Mouse (Mus musculus) ES-Bruce4 (cell line): ENCODE data around the gene Slc39a11.

Experiments used
- CTCF ChIP-seq: IDR thresholded peaks from one replicate; pipeline ENCODE4 v1.8.1; 2011; ENCODE audit warnings: low read depth, low read length
- EP300 ChIP-seq: IDR thresholded peaks from 2 replicates; pipeline ENCODE4 v1.6.1; 2011; ENCODE audit warnings: low read depth, low read length; ENCODE audit not compliant: insufficient read depth

DNA sequence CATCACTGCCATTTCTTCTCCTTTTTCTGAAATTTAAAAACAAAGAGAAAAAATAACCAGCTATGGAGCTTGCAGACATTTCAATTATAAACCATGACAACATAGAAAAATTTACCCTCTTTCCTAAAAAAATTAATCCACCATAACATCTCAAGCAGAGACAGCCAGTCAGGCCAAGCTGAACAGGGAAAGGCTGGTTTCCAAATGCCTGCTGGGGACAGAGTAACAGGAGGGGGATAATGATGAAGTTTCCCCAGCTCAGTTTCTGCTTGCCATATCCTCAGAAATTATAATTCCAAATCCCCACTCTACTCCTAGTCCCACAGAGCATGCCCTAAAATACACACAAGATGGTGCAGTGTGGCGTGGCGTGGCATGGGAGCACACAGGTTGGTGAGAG is 27.5 kb upstream of the Slc39a11 start:
- TF ChIP-seq EP300 (no peak), CTCF (no peak)
